Mouse (Mus musculus): ENCODE measurements at regions not wholly inside any gene's neighbourhood (a gene's known extent, or its start where the extent isn't known, plus 50 kb on each side); places are given as distances from the start of the nearest gene placed in this dataset.

- TF ChIP-seq CTCF (IDR thresholded peaks at IDR 0.05; ENCODE audit: extremely low read depth, insufficient read length, insufficient replicate concordance, low read depth, low read length) (no peak), POLR2A (IDR thresholded peaks at IDR 0.05; ENCODE audit: low read depth, low read length) (no peak)
Measured at GRCm38 (mm10) chr1:83665326-83665725, 257.3 kb upstream of the Sphkap start.

Data from small intestine, adult 2 months (tissue).